Mouse (Mus musculus) embryonic fibroblast, embryonic 13.5 days (primary cell): ENCODE results near the gene Nucb2.

Experiments
- CTCF ChIP-seq: IDR thresholded peaks from 2 replicates; pipeline ENCODE4 v1.5.1; 2011; ENCODE audit warnings: mild to moderate bottlenecking, control low read depth, low read length, moderate library complexity, borderline replicate concordance; ENCODE audit not compliant: insufficient read depth
- POLR2A ChIP-seq: IDR thresholded peaks from 2 replicates; pipeline ENCODE4 v1.6.1; 2011; ENCODE audit warnings: low read depth, mild to moderate bottlenecking, control low read depth, low read length, moderate library complexity

- TF ChIP-seq CTCF = no peak
- no peak for TF ChIP-seq POLR2A
Observed at GRCm38 (mm10) chr7:116504818-116505170, 625 bp downstream of the Nucb2 start.
